19 mouse cellular contexts compared by ENCODE assay signal in the genomic region with DNA sequence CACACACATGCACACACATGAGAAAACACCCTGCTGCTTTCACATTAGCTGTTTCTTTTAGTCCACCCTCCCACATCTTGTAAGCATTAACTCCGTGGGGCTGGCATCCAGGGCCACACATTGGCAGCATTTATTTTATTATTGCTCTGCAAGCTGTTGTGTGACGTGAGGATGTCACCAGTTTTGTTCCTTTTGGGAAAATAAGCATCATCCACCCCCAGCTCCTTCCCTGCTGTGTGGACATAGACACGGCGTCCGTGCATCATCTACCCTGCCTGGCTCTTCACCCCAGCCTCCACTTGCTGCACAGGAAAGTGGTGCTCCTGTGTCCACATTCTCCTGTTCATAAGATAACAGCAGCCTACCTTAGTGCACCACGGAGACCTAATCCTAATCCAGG.
"Had no signal": no experiment of that assay in that cellular context is flagged by ENCODE, and none has a peak within 500 bp of the region (broad histone marks: within the 10 kb centered on the region; RNA-seq: fewer than 3 reads in every experiment).

No protein-coding gene starts in this region.

- H3K36me3 ChIP-seq: limb, embryonic 13.5 days; liver, embryonic 12.5 days; liver, embryonic 15.5 days; midbrain, embryonic 12.5 days; midbrain, embryonic 15.5 days; neural tube, embryonic 12.5 days; neural tube, embryonic 15.5 days had no signal

- H3K9me3 ChIP-seq: limb, embryonic 13.5 days; liver, embryonic 12.5 days; liver, embryonic 15.5 days; midbrain, embryonic 12.5 days; midbrain, embryonic 15.5 days; neural tube, embryonic 12.5 days; neural tube, embryonic 15.5 days had no signal

- H3K9ac ChIP-seq: limb, embryonic 13.5 days; liver, embryonic 12.5 days; liver, embryonic 15.5 days; midbrain, embryonic 12.5 days; midbrain, embryonic 15.5 days; neural tube, embryonic 12.5 days; neural tube, embryonic 15.5 days had no signal

- DNase-seq: kidney, adult 2 months; kidney, postnatal 25 days; left cerebral cortex, postnatal 4 days; liver; lung, adult 2 months; right cerebral cortex, adult 18-20 months; right cerebral cortex, postnatal 14 days; right cerebral cortex, postnatal 4 days; thymus, adult 2 months; thymus, postnatal 14 days had no signal

- H3K4me3 ChIP-seq: limb, embryonic 13.5 days; liver, embryonic 12.5 days; liver, embryonic 15.5 days; midbrain, embryonic 12.5 days; midbrain, embryonic 15.5 days; neural tube, embryonic 12.5 days; neural tube, embryonic 15.5 days had no signal

- H3K27me3 ChIP-seq: limb, embryonic 13.5 days; liver, embryonic 15.5 days; midbrain, embryonic 12.5 days; midbrain, embryonic 15.5 days; neural tube, embryonic 12.5 days; neural tube, embryonic 15.5 days had no signal

- H3K4me1 ChIP-seq: liver, embryonic 12.5 days; liver, embryonic 15.5 days; midbrain, embryonic 12.5 days; midbrain, embryonic 15.5 days; neural tube, embryonic 12.5 days; neural tube, embryonic 15.5 days had no signal

- H3K4me2 ChIP-seq: limb, embryonic 13.5 days; liver, embryonic 12.5 days; liver, embryonic 15.5 days; midbrain, embryonic 12.5 days; midbrain, embryonic 15.5 days; neural tube, embryonic 12.5 days; neural tube, embryonic 15.5 days had no signal

- H3K27ac ChIP-seq: kidney, postnatal 0 days; limb, embryonic 13.5 days; liver, embryonic 12.5 days; liver, embryonic 15.5 days; midbrain, embryonic 12.5 days; midbrain, embryonic 15.5 days; neural tube, embryonic 12.5 days; neural tube, embryonic 15.5 days; stomach, postnatal 0 days had no signal
